Mouse (Mus musculus) kidney, adult 9 months (tissue): ENCODE results near the gene AC124502.3.

Experiments used
- DNase-seq: peaks from one replicate; pipeline ENCODE4 v3.0.0; 2022

The AC124502.3 gene

DNA sequence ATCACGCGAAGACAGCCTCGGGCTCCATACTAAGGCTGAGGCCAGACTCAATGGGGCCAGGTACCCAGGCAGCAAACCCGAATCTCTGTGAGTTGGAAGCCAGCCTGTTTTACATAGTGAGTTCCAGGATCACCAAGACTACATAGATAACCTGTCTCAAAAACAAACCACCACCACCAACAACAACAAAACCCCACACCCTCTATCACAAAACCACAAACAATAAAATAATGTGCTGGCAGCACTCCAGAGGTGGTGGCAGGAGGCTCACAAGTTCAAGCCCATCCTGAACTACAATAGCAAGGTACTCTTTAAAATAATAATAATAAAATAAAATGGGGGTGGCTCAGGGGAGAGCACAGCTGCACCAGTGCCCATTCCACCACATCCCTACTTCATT, 2.1 kb upstream of the AC124502.3 start:
- no peak for DNase-seq

- DNase-seq, result peak; percentile 81
Observed at GRCm38 (mm10) chr19:5037678-5038571, 766 bp upstream of the AC124502.3 start.

GRCm38 (mm10) chr19:5039301-5040114, 817 bp downstream of the AC124502.3 start:
- DNase-seq, result peak; percentile 50

DNA sequence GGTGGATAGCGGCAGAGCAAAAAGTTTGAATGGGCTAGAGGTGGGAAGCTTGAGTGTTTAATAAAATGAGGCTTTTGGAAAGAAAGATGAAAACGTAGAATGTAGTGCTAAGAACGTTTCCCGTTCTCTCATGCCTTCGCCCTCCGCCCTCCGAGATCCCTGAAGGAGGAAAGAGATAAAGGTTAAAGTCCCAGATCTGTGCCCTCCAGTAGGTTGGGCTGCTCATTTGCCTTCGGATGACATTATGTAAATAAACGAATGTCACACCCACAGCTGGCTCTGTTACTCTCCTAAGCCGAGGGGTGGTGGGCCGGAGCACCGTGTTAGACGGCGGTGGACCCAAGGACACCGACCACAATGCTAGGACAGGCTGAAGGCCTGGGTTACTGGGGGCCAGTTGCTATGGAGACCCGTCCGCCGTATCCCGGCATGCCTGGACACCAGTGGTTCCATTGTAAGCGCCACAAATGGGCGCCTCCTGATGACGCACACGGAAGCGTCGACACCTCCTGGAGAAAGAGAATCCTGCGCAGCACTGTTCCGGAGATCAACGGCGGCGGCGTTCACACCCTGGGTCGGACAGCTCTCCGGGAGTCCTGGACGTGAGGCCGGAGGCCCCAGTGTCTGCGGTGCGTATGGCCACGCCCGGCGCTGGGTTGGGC, 2.3 kb downstream of the AC124502.3 start, which contains the start of gene Brms1:
Brms1 (plus strand) TSS at position 493 of the 662 bp plus-strand sequence.
- peak; percentile 94 for DNase-seq

GRCm38 (mm10) chr19:5041588-5041987, 2.9 kb downstream of the AC124502.3 start:
- no peak for DNase-seq

DNA sequence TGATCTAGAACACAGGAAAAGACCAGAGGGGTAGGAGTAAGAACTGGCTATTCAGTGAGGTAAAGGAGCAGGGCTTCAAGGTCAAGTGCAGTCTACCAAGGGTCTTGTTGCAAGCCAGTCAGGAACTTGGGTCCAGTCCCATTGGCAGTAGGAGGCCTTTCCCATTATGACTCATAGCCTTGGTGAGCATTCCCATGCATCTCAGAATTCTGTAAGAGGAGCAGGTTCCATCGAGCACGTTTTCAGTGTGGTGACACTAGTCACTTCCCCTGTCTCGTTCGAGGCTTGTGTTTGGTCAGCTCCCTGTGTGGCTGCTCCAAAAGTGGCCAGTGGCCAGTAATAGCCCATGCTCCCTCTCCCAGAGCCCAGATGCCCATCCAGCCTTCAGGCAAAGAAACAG, 6.8 kb downstream of the AC124502.3 start:
- DNase-seq, result no peak

- no peak for DNase-seq
Observed at GRCm38 (mm10) chr19:5048138-5049056, 9.7 kb downstream of the AC124502.3 start.

DNA sequence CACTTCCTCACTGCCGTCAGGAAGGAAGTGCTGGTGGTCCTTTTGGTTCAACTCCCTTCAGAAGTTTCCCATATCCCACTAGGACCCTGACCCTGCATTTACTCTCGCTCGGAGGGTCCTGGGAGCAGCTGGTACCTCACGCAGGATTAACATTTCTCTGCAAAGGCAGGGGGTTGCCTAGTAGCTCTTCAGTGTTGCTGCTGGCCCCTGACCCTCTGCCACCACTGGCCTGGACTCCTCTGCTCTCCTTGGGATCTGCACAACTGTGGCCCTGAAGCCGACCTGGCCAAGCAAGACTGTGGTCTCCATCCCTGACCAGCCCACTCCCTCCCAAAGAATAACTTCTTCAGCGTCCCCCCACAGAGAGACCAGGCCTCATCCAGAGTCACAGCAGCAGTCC, 10.6 kb downstream of the AC124502.3 start:
- no peak for DNase-seq

GRCm38 (mm10) chr19:5050047-5050905, 11.6 kb downstream of the AC124502.3 start, which contains the start of gene Rin1:
Gene Rin1, plus strand, starts transcription at chr19:5050481.
- DNase-seq, result peak; percentile 61

- DNase-seq, result no peak
Observed at GRCm38 (mm10) chr19:5051031-5051430, 12.3 kb downstream of the AC124502.3 start.

- DNase-seq, result no peak
Observed at GRCm38 (mm10) chr19:5051515-5051914, 12.8 kb downstream of the AC124502.3 start.

GRCm38 (mm10) chr19:5052166-5052822, 13.6 kb downstream of the AC124502.3 start:
- no peak for DNase-seq

- no peak for DNase-seq
Observed at GRCm38 (mm10) chr19:5052853-5053252, 14.2 kb downstream of the AC124502.3 start.

DNA sequence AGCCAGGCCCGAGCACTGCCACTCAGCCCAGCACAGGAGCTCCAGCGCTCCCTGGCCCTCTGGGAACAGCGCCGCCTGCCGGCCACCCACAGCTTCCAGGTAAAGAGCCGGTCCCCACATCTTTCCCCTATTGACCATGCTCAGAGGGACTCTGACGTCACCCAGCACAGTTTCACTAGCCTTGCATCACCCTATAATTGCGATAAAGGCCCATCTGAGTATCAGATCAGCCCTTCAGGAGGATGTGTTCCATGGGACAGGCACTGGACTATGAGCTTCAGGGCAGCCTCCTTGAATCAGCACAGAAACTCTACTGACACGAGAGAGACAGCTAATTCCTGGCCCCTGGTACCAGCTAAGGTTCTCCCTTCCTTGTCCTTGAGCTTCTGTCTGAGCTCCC, 15.2 kb downstream of the AC124502.3 start:
- peak; percentile 45 for DNase-seq

GRCm38 (mm10) chr19:5056251-5056650, 17.6 kb downstream of the AC124502.3 start:
- DNase-seq, result no peak

DNA sequence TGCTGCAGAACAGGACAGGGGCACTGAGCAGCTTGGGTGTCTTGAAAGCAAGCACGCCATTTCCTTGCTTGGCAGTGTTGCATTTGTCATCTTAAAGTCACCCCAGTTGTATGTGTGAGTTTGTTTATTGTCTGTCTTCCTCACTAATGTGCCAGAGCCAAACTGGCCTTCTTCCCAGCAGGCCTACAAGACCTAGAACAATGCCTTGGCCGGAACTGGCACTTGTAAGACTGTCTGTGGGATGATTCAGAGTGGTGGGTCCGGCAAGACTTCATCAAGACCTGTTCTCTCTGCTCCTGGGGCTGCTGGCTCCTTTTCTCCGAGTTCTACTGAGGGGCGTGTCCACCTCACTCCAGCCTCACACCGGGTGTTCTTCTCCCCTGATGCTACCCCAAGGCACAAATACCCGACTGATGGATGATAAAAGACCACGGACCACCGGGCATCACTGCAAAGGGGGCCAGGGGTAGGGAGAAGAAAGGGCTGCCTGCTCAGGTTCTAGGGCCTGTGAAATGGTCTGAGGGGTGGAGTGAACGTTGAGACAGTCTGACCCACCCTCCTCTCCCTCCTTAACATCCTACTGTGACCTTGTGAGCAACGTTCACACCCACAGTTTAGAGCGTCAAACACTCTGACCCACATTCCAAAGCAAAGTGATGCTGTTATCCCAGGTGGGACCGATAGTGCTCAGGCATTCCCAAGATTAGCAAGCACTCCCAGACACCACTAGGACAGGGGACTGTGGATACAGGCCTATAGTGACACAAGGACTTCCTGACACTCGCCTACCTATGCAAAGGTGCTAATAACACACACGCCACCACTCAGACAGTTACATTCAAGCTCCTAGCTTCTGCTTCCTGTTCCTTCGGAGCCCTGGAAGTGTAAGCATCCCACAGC, 19.4 kb downstream of the AC124502.3 start:
- DNase-seq, result no peak

GRCm38 (mm10) chr19:5058801-5059771, 20.4 kb downstream of the AC124502.3 start:
- DNase-seq, result no peak
